Mouse (Mus musculus): ENCODE results near the gene Mast1.
A peak's percentile ranks its signal among the peaks of the same experiment; 100 is the strongest.

Gene Mast1

GRCm38 (mm10) chr8:84937620-84938485 lies 694 bp upstream of the Mast1 start:
- no peak for DNase-seq

GRCm38 (mm10) chr8:84936041-84936961 lies 858 bp downstream of the Mast1 start:
- DNase-seq: no peak

- no peak for DNase-seq
Measured at GRCm38 (mm10) chr8:84935489-84935888, 1.7 kb downstream of the Mast1 start.

GRCm38 (mm10) chr8:84934860-84935259 lies 2.3 kb downstream of the Mast1 start:
- DNase-seq: no peak

- DNase-seq: no peak
Measured at GRCm38 (mm10) chr8:84933767-84934559, 3.2 kb downstream of the Mast1 start.

- DNase-seq: no peak
Measured at GRCm38 (mm10) chr8:84930582-84930981, 6.6 kb downstream of the Mast1 start.

- peak; percentile 68 for DNase-seq
Measured at GRCm38 (mm10) chr8:84928456-84929306, 8.5 kb downstream of the Mast1 start.

GRCm38 (mm10) chr8:84927513-84927912 lies 9.6 kb downstream of the Mast1 start:
- no peak for DNase-seq

GRCm38 (mm10) chr8:84925557-84925956 lies 11.6 kb downstream of the Mast1 start:
- no peak for DNase-seq

GRCm38 (mm10) chr8:84921596-84921995 lies 15.6 kb downstream of the Mast1 start:
- DNase-seq: no peak

- no peak for DNase-seq
Measured at GRCm38 (mm10) chr8:84918646-84919045, 18.5 kb downstream of the Mast1 start.

- no peak for DNase-seq
Measured at GRCm38 (mm10) chr8:84917781-84918180, 19.4 kb downstream of the Mast1 start.

- no peak for DNase-seq
Measured at GRCm38 (mm10) chr8:84915269-84915668, 21.9 kb downstream of the Mast1 start.

GRCm38 (mm10) chr8:84913960-84914359 lies 23.2 kb downstream of the Mast1 start:
- DNase-seq: peak; percentile 56

- DNase-seq: no peak
Measured at GRCm38 (mm10) chr8:84913502-84913900, 23.7 kb downstream of the Mast1 start.

- DNase-seq: peak; percentile 86
Measured at GRCm38 (mm10) chr8:84912895-84913501, 24.2 kb downstream of the Mast1 start.

GRCm38 (mm10) chr8:84912391-84912790 lies 24.8 kb downstream of the Mast1 start:
- no peak for DNase-seq

GRCm38 (mm10) chr8:84911854-84912253 lies 25.3 kb downstream of the Mast1 start:
- DNase-seq: no peak

- no peak for DNase-seq
Measured at GRCm38 (mm10) chr8:84910551-84910950, 26.6 kb downstream of the Mast1 start.

- DNase-seq: no peak
Measured at GRCm38 (mm10) chr8:84909949-84910348, 27.2 kb downstream of the Mast1 start.

- no peak for DNase-seq
Measured at GRCm38 (mm10) chr8:84909162-84909767, 27.9 kb downstream of the Mast1 start.

Measured in thymus, postnatal 14 days (tissue).